Mouse (Mus musculus): ENCODE measurements around the gene Grb10. TPM values are rescaled to one million over a fixed set of nuclear protein-coding genes. Genes with fewer than 3 reads are reported as not detected.

Grb10 gene
- polyA plus RNA-seq, 1 experiment from 2014 or later, result 94.2 TPM

- Histone ChIP-seq H3K36me3 (ENCODE audit: control insufficient read depth, insufficient read depth) (peaks cover 5% of the 10 kb centered on the region), H3K9me3 (ENCODE audit: control insufficient read depth, low read length) (no peaks in the 10 kb centered on the region), H3K27ac (ENCODE audit: low read length) (no peak overlapping the region), H3K4me2 (ENCODE audit: low read length) (no peak overlapping the region), H3K4me1 (replicated peaks; ENCODE audit: control insufficient read depth, insufficient read depth, low read length) (no peaks in the 10 kb centered on the region; the same call in 1 of the 2 replicates), H3K9ac (replicated peaks; ENCODE audit: low read depth, low read length) (no peak overlapping the region), H3K27me3 (replicated peaks; ENCODE audit: control insufficient read depth, insufficient read depth, low read length) (no peaks in the 10 kb centered on the region), H3K4me3 (replicated peaks; ENCODE audit: low read length) (no peak overlapping the region)
- ATAC-seq, result no peak
- 87% methylated on average over 3 of the region's 3 CpGs for WGBS
These were observed 98.9 kb downstream of the Grb10 start for GRCm38 (mm10) chr11:11939611-11940010.

GRCm38 (mm10) chr11:11938591-11938990 is 99.9 kb downstream of the Grb10 start:
- ATAC-seq, result no peak
- Histone ChIP-seq H3K4me3 (replicated peaks; ENCODE audit: low read length) (no peak overlapping the region), H3K27me3 (replicated peaks; ENCODE audit: control insufficient read depth, insufficient read depth, low read length) (no peaks in the 10 kb centered on the region), H3K36me3 (ENCODE audit: control insufficient read depth, insufficient read depth) (peaks cover 5% of the 10 kb centered on the region), H3K9ac (replicated peaks; ENCODE audit: low read depth, low read length) (no peak overlapping the region), H3K4me1 (replicated peaks; ENCODE audit: control insufficient read depth, insufficient read depth, low read length) (no peaks in the 10 kb centered on the region; the same call in 1 of the 2 replicates), H3K27ac (ENCODE audit: low read length) (no peak overlapping the region), H3K9me3 (ENCODE audit: control insufficient read depth, low read length) (no peaks in the 10 kb centered on the region), H3K4me2 (ENCODE audit: low read length) (no peak overlapping the region)
- 92% methylated on average over 1 of the region's 1 CpGs for WGBS

GRCm38 (mm10) chr11:11937340-11938030 is 101.0 kb downstream of the Grb10 start:
- no peaks in the 10 kb centered on the region for H3K27me3 ChIP-seq (replicated peaks; ENCODE audit: control insufficient read depth, insufficient read depth, low read length)
- H3K36me3 ChIP-seq (ENCODE audit: control insufficient read depth, insufficient read depth), result peaks cover 5% of the 10 kb centered on the region
- H3K4me1 ChIP-seq (replicated peaks; ENCODE audit: control insufficient read depth, insufficient read depth, low read length), result no peaks in the 10 kb centered on the region; the same call in 1 of the 2 replicates
- ATAC-seq, result no peak
- H3K4me2 ChIP-seq (ENCODE audit: low read length), result no peak overlapping the region
- H3K4me3 ChIP-seq (replicated peaks; ENCODE audit: low read length), result no peak overlapping the region
- no peaks in the 10 kb centered on the region for H3K9me3 ChIP-seq (ENCODE audit: control insufficient read depth, low read length)
- no peak overlapping the region for H3K9ac ChIP-seq (replicated peaks; ENCODE audit: low read depth, low read length)
- WGBS, result 90% methylated on average over 10 of the region's 10 CpGs
- H3K27ac ChIP-seq (ENCODE audit: low read length), result no peak overlapping the region

- H3K9ac ChIP-seq (replicated peaks; ENCODE audit: low read depth, low read length), result no peak overlapping the region
- H3K27me3 ChIP-seq (replicated peaks; ENCODE audit: control insufficient read depth, insufficient read depth, low read length), result no peaks in the 10 kb centered on the region
- H3K4me2 ChIP-seq (ENCODE audit: low read length), result no peak overlapping the region
- no peaks in the 10 kb centered on the region for H3K9me3 ChIP-seq (ENCODE audit: control insufficient read depth, low read length)
- H3K4me3 ChIP-seq (replicated peaks; ENCODE audit: low read length), result no peak overlapping the region
- ATAC-seq, result no peak
- WGBS, result 87% methylated on average over 8 of the region's 8 CpGs
- peaks cover 5% of the 10 kb centered on the region for H3K36me3 ChIP-seq (ENCODE audit: control insufficient read depth, insufficient read depth)
- no peaks in the 10 kb centered on the region for H3K4me1 ChIP-seq (replicated peaks; ENCODE audit: control insufficient read depth, insufficient read depth, low read length)
- H3K27ac ChIP-seq (ENCODE audit: low read length), result no peak overlapping the region
These were observed 103.7 kb downstream of the Grb10 start for GRCm38 (mm10) chr11:11934808-11935207.

- Histone ChIP-seq H3K9ac (replicated peaks; ENCODE audit: low read depth, low read length) (no peak overlapping the region), H3K27me3 (replicated peaks; ENCODE audit: control insufficient read depth, insufficient read depth, low read length) (no peaks in the 10 kb centered on the region), H3K27ac (ENCODE audit: low read length) (no peak overlapping the region), H3K9me3 (ENCODE audit: control insufficient read depth, low read length) (no peaks in the 10 kb centered on the region), H3K36me3 (ENCODE audit: control insufficient read depth, insufficient read depth) (peaks cover 5% of the 10 kb centered on the region), H3K4me3 (replicated peaks; ENCODE audit: low read length) (no peak overlapping the region), H3K4me1 (replicated peaks; ENCODE audit: control insufficient read depth, insufficient read depth, low read length) (no peaks in the 10 kb centered on the region), H3K4me2 (ENCODE audit: low read length) (no peak overlapping the region)
- no peak for ATAC-seq
- WGBS, result 71% methylated on average over 11 of the region's 11 CpGs
These were observed 106.2 kb downstream of the Grb10 start for GRCm38 (mm10) chr11:11932102-11932789.

GRCm38 (mm10) chr11:11931688-11932087 is 106.8 kb downstream of the Grb10 start:
- WGBS, result 83% methylated on average over 5 of the region's 5 CpGs
- peaks cover 5% of the 10 kb centered on the region for H3K36me3 ChIP-seq (ENCODE audit: control insufficient read depth, insufficient read depth)
- no peak for ATAC-seq

GRCm38 (mm10) chr11:11930527-11930926 is 108.0 kb downstream of the Grb10 start:
- WGBS, result 89% methylated on average over 11 of the region's 11 CpGs
- no peak for ATAC-seq
- H3K4me2 ChIP-seq (ENCODE audit: low read length), result no peak overlapping the region
- H3K36me3 ChIP-seq (ENCODE audit: control insufficient read depth, insufficient read depth), result no peaks in the 10 kb centered on the region
- H3K27me3 ChIP-seq (replicated peaks; ENCODE audit: control insufficient read depth, insufficient read depth, low read length), result no peaks in the 10 kb centered on the region
- H3K4me3 ChIP-seq (replicated peaks; ENCODE audit: low read length), result no peak overlapping the region
- no peak overlapping the region for H3K27ac ChIP-seq (ENCODE audit: low read length)
- no peaks in the 10 kb centered on the region for H3K9me3 ChIP-seq (ENCODE audit: control insufficient read depth, low read length)
- H3K4me1 ChIP-seq (replicated peaks; ENCODE audit: control insufficient read depth, insufficient read depth, low read length), result no peaks in the 10 kb centered on the region
- H3K9ac ChIP-seq (replicated peaks; ENCODE audit: low read depth, low read length), result no peak overlapping the region

More at GRCm38 (mm10) chr11:11931688-11932087, 106.8 kb downstream of the Grb10 start:
- no peak overlapping the region for H3K27ac ChIP-seq (ENCODE audit: low read length)
- H3K9ac ChIP-seq (replicated peaks; ENCODE audit: low read depth, low read length), result no peak overlapping the region
- H3K4me1 ChIP-seq (replicated peaks; ENCODE audit: control insufficient read depth, insufficient read depth, low read length), result no peaks in the 10 kb centered on the region
- no peaks in the 10 kb centered on the region for H3K27me3 ChIP-seq (replicated peaks; ENCODE audit: control insufficient read depth, insufficient read depth, low read length)
- no peak overlapping the region for H3K4me3 ChIP-seq (replicated peaks; ENCODE audit: low read length)
- H3K4me2 ChIP-seq (ENCODE audit: low read length), result no peak overlapping the region
- H3K9me3 ChIP-seq (ENCODE audit: control insufficient read depth, low read length), result no peaks in the 10 kb centered on the region

- WGBS, result 87% methylated on average over 3 of the region's 3 CpGs
- H3K9ac ChIP-seq (replicated peaks; ENCODE audit: low read depth, low read length), result no peak overlapping the region
- H3K27ac ChIP-seq (ENCODE audit: low read length), result no peak overlapping the region
- H3K36me3 ChIP-seq (ENCODE audit: control insufficient read depth, insufficient read depth), result no peaks in the 10 kb centered on the region
- ATAC-seq, result no peak
- H3K4me1 ChIP-seq (replicated peaks; ENCODE audit: control insufficient read depth, insufficient read depth, low read length), result no peaks in the 10 kb centered on the region
- no peaks in the 10 kb centered on the region for H3K9me3 ChIP-seq (ENCODE audit: control insufficient read depth, low read length)
- no peaks in the 10 kb centered on the region for H3K27me3 ChIP-seq (replicated peaks; ENCODE audit: control insufficient read depth, insufficient read depth, low read length)
- no peak overlapping the region for H3K4me2 ChIP-seq (ENCODE audit: low read length)
- H3K4me3 ChIP-seq (replicated peaks; ENCODE audit: low read length), result no peak overlapping the region
These were observed 109.4 kb downstream of the Grb10 start for GRCm38 (mm10) chr11:11929059-11929458.

GRCm38 (mm10) chr11:11928586-11928985 is 109.9 kb downstream of the Grb10 start:
- 95% methylated on average over 2 of the region's 2 CpGs for WGBS
- no peak overlapping the region for H3K4me3 ChIP-seq (replicated peaks; ENCODE audit: low read length)
- H3K9ac ChIP-seq (replicated peaks; ENCODE audit: low read depth, low read length), result no peak overlapping the region
- no peak overlapping the region for H3K4me2 ChIP-seq (ENCODE audit: low read length)
- H3K27ac ChIP-seq (ENCODE audit: low read length), result no peak overlapping the region
- H3K27me3 ChIP-seq (replicated peaks; ENCODE audit: control insufficient read depth, insufficient read depth, low read length), result no peaks in the 10 kb centered on the region
- H3K9me3 ChIP-seq (ENCODE audit: control insufficient read depth, low read length), result no peaks in the 10 kb centered on the region
- no peaks in the 10 kb centered on the region for H3K4me1 ChIP-seq (replicated peaks; ENCODE audit: control insufficient read depth, insufficient read depth, low read length)
- ATAC-seq, result no peak
- no peaks in the 10 kb centered on the region for H3K36me3 ChIP-seq (ENCODE audit: control insufficient read depth, insufficient read depth)
